Mouse (Mus musculus) layer of hippocampus, postnatal 25 days (tissue): ENCODE measurements around the gene Serac1. TPM values are rescaled to one million over a fixed set of nuclear protein-coding genes. Genes with fewer than 3 reads are reported as not detected.

Experiments used
- DNase-seq, 2 experiments: peaks; one replicate each; pipeline ENCODE4 v3.0.0; 2022; ENCODE audit warnings: mixed read lengths in 2 of 2, low spot score in 1 of 2; ENCODE audit errors: extremely low spot score in 1 of 2
- total RNA-seq, 2 experiments: library from RNA; stranded (reverse); gene quantifications; 2 replicates each; pipeline ENCODE4 v1.2.3; 2021

Gene Serac1
- 10 to 100 TPM; 14.7 to 18.2 TPM for total RNA-seq

- peak; percentile 98 for DNase-seq
These were observed at the start of gene Serac1, which contains the start of gene Gtf2h5 for GRCm38 (mm10) chr17:6079287-6080122. TSS of gene Serac1 (minus strand) at chr17:6079741. TSS of gene Gtf2h5 (plus strand) at chr17:6079786.

GRCm38 (mm10) chr17:6128039-6128438 is 48.5 kb upstream of the Serac1 start:
- no peak for DNase-seq

- DNase-seq, result no peak
These were observed 45.9 kb upstream of the Serac1 start for GRCm38 (mm10) chr17:6125441-6125840.

- DNase-seq, result no peak
These were observed 44.2 kb upstream of the Serac1 start for GRCm38 (mm10) chr17:6123776-6124175.

GRCm38 (mm10) chr17:6118861-6119260 is 39.3 kb upstream of the Serac1 start:
- DNase-seq, result no peak

- no peak for DNase-seq
These were observed 38.4 kb upstream of the Serac1 start for GRCm38 (mm10) chr17:6117917-6118316.

GRCm38 (mm10) chr17:6117148-6117725 is 37.7 kb upstream of the Serac1 start:
- no peak for DNase-seq

- DNase-seq, result no peak
These were observed 35.5 kb upstream of the Serac1 start for GRCm38 (mm10) chr17:6115085-6115484.

GRCm38 (mm10) chr17:6113653-6114052 is 34.1 kb upstream of the Serac1 start:
- no peak for DNase-seq

GRCm38 (mm10) chr17:6110956-6111355 is 31.4 kb upstream of the Serac1 start:
- peak in 1 of 2 experiments; percentile 29 for DNase-seq

- DNase-seq, result no peak
These were observed 28.6 kb upstream of the Serac1 start for GRCm38 (mm10) chr17:6108175-6108574.

GRCm38 (mm10) chr17:6107015-6107601 is 27.6 kb upstream of the Serac1 start:
- DNase-seq, result peak; percentile 40 to 60

- DNase-seq, result peak; percentile 66 to 77
These were observed 26.9 kb upstream of the Serac1 start, which contains the start of gene Tulp4 for GRCm38 (mm10) chr17:6106361-6107014. TSS of gene Tulp4 (plus strand) at chr17:6106437.

- no peak for DNase-seq
These were observed 24.0 kb upstream of the Serac1 start for GRCm38 (mm10) chr17:6103566-6103965.

GRCm38 (mm10) chr17:6102287-6102686 is 22.7 kb upstream of the Serac1 start:
- DNase-seq, result no peak

- peak in 1 of 2 experiments; percentile 56 for DNase-seq
These were observed 18.3 kb upstream of the Serac1 start for GRCm38 (mm10) chr17:6097884-6098283.

GRCm38 (mm10) chr17:6095579-6095978 is 16.0 kb upstream of the Serac1 start:
- no peak for DNase-seq

- DNase-seq, result no peak
These were observed 12.1 kb upstream of the Serac1 start for GRCm38 (mm10) chr17:6091604-6092003.

- DNase-seq, result no peak
These were observed 3.9 kb upstream of the Serac1 start for GRCm38 (mm10) chr17:6083323-6083890.

GRCm38 (mm10) chr17:6073405-6073804 is 6.1 kb downstream of the Serac1 start:
- no peak for DNase-seq
